Mouse (Mus musculus) neural tube, embryonic 11.5 days (tissue): ENCODE data around the gene Auts2. TPM values are rescaled to one million over a fixed set of nuclear protein-coding genes. Genes with fewer than 3 reads are reported as not detected.

Experiments used
- ATAC-seq: fragments of 200-750 bp; cut with Nextera tagmentation; 2 replicates; pipeline ENCODE4 v1.8.0; 2017; ENCODE audit warnings: moderate number of reproducible peaks, mild to moderate bottlenecking, moderate TSS enrichment, moderate library complexity; ENCODE audit not compliant: insufficient read depth, low FRiP score, low TSS enrichment
- DNase-seq: peaks from one replicate; pipeline ENCODE4 v3.0.0-alpha.2; 2015; ENCODE audit warnings: low spot score
- H3K27ac ChIP-seq: fragments of 300-500 bp; sonication (generic); 2 replicates; pipeline ENCODE4 v1.5.1; 2014; ENCODE audit warnings: low read depth, mild to moderate bottlenecking, low read length
- H3K27me3 ChIP-seq: fragments of 300-500 bp; sonication (generic); 2 replicates; pipeline ENCODE4 v1.6.1; 2014; ENCODE audit warnings: mild to moderate bottlenecking, low read length, mixed read lengths; ENCODE audit not compliant: control insufficient read depth, insufficient read depth
- H3K36me3 ChIP-seq: fragments of 300-500 bp; sonication (generic); 2 replicates; pipeline ENCODE4 v1.6.1; 2014; ENCODE audit warnings: mild to moderate bottlenecking, low read length, moderate library complexity, mixed read lengths; ENCODE audit not compliant: control insufficient read depth, insufficient read depth
- H3K4me1 ChIP-seq: fragments of 300-500 bp; sonication (generic); 2 replicates; pipeline ENCODE4 v1.6.1; 2014; ENCODE audit warnings: low read length, mixed read lengths; ENCODE audit not compliant: control insufficient read depth, insufficient read depth
- H3K4me2 ChIP-seq: fragments of 300-500 bp; sonication (generic); 2 replicates; pipeline ENCODE4 v1.6.1; 2014; ENCODE audit warnings: low read depth, mild to moderate bottlenecking, moderate library complexity
- H3K4me3 ChIP-seq: fragments of 300-500 bp; sonication (generic); 2 replicates; pipeline ENCODE4 v1.5.1; 2014; ENCODE audit warnings: low read depth, low read length
- H3K9ac ChIP-seq: fragments of 300-500 bp; sonication (generic); 2 replicates; pipeline ENCODE4 v1.6.1; 2014; ENCODE audit warnings: mild to moderate bottlenecking, low read length
- H3K9me3 ChIP-seq: fragments of 300-500 bp; sonication (generic); 2 replicates; pipeline ENCODE4 v1.6.1; 2016; ENCODE audit warnings: low read length; ENCODE audit not compliant: control insufficient read depth
- WGBS: fragments of 180-500 bp; shearing (Covaris S2); extraction: QIAGEN DNeasy Blood & Tissue Kit; methylation state at CpG from one replicate; pipeline ENCODE4 v1.1.7; 2014; 5-methylcytosine and 5-hydroxymethylcytosine counted together
- polyA plus RNA-seq: library from polyadenylated mRNA; unstranded; fragments of >200 nt; fragmentation: Nextera tagmentation; extraction: Ambion mirVana; gene quantifications from 2 replicates; pipeline ENCODE4 v1.2.1, GENCODE M21; 2014

The Auts2 gene
- polyA plus RNA-seq, 1 experiment from 2014 or later = 45.0 TPM

DNA sequence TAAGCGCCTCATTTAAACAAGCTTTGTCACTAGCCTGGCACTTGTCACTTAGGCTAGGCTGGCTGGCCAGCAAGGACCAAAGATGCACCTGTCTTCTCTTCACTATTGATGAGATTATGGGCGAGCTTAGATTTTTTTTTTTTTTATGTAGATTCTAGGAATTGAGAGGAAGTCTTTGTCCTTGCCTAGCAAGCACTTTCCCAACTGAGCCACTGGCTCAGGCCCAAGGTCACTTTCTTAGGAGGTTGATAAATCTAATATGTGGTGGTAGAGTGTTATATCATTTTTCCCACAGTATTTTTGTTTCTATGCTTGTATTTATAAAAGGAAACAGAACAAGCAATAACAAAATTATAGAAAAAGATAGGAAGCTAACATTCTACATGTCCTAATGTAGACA, 571.2 kb downstream of the Auts2 start:
- 91% methylated on average over 2 of the region's 2 CpGs for WGBS
- Histone ChIP-seq H3K36me3 (no peaks in the 10 kb centered on the region), H3K4me1 (peaks cover 2% of the 10 kb centered on the region; the same call in 1 of the 2 replicates), H3K9ac (no peak overlapping the region), H3K27me3 (no peaks in the 10 kb centered on the region), H3K4me2 (no peak overlapping the region), H3K4me3 (no peak overlapping the region), H3K27ac (no peak overlapping the region), H3K9me3 (no peaks in the 10 kb centered on the region)
- DNase-seq (no peak), ATAC-seq (no peak)

DNA sequence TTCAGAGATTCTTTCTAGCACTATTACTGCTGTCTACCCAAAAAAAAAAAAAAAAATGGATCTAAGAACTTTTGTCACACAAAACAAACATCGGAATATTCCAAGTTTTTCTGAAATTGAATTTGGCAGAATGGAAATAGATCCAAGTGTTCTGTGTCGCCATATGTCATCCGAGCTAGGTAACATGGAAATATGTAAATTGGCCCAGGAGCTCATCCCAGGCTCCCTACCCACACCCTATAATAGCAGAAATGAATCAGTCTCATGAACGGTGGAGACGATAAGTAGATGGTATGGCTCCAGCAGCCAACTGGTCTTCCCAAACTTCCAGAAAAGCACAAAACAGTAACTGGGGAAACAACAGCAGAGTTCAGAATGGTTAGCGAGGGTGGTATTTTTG, 577.6 kb downstream of the Auts2 start:
- no peak overlapping the region for H3K4me2 ChIP-seq
- 93% methylated on average over 6 of the region's 6 CpGs for WGBS

DNA sequence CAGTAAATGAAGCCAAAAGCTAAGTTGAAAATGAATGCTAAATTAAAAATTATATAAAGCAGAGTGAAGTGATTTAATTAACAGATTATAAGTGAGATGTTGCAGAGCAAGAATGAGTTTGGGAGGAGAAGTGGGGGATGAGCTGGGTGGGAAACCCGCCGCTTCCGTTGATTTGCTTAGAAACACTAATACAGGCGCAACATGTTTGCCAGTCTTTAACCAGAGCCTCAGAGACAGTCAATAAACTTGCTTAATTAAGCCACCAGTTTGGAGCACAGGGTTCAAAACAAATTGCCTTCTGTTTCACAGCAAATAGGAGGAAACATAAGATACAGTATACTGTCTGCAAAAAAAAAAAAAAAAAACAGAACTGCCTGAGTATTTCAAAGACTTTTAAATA, 579.6 kb downstream of the Auts2 start:
- DNase-seq (no peak), ATAC-seq (no peak)
- Histone ChIP-seq H3K4me1 (peaks cover 3% of the 10 kb centered on the region; the same call in 1 of the 2 replicates), H3K36me3 (no peaks in the 10 kb centered on the region; the same call in 1 of the 2 replicates), H3K27ac (no peak overlapping the region), H3K9me3 (peaks cover 2% of the 10 kb centered on the region; the same call in 1 of the 2 replicates), H3K9ac (no peak overlapping the region), H3K27me3 (no peaks in the 10 kb centered on the region), H3K4me3 (no peak overlapping the region), H3K4me2 (no peak overlapping the region)
- WGBS = 98% methylated on average over 4 of the region's 4 CpGs

More for the DNA sequence above, 577.6 kb downstream of the Auts2 start:
- DNase-seq (no peak), ATAC-seq (no peak)
- H3K9ac ChIP-seq = no peak overlapping the region
- H3K27ac ChIP-seq = no peak overlapping the region
- no peaks in the 10 kb centered on the region; the same call in 1 of the 2 replicates for H3K36me3 ChIP-seq
- no peak overlapping the region for H3K4me3 ChIP-seq
- H3K27me3 ChIP-seq = no peaks in the 10 kb centered on the region
- H3K9me3 ChIP-seq = peaks cover 2% of the 10 kb centered on the region; the same call in 1 of the 2 replicates
- H3K4me1 ChIP-seq = peaks cover 3% of the 10 kb centered on the region; the same call in 1 of the 2 replicates

- DNase-seq = no peak
- Histone ChIP-seq H3K9ac (no peak overlapping the region), H3K27ac (no peak overlapping the region), H3K36me3 (no peaks in the 10 kb centered on the region; the same call in 1 of the 2 replicates), H3K4me1 (peaks cover under 1% of the 10 kb centered on the region; the same call in 1 of the 2 replicates), H3K4me2 (no peak overlapping the region), H3K27me3 (no peaks in the 10 kb centered on the region), H3K9me3 (peaks cover 2% of the 10 kb centered on the region; the same call in 1 of the 2 replicates), H3K4me3 (no peak overlapping the region)
- WGBS = 89% methylated on average over 2 of the region's 2 CpGs
- no peak for ATAC-seq
These were observed 581.3 kb downstream of the Auts2 start for GRCm38 (mm10) chr5:131961859-131962258.

- ATAC-seq (no peak), DNase-seq (no peak)
- H3K9ac ChIP-seq = no peak overlapping the region
- no peak overlapping the region for H3K4me3 ChIP-seq
- H3K27ac ChIP-seq = no peak overlapping the region
- H3K4me1 ChIP-seq = no peaks in the 10 kb centered on the region
- no peak overlapping the region for H3K4me2 ChIP-seq
- peaks cover 2% of the 10 kb centered on the region; the same call in 1 of the 2 replicates for H3K9me3 ChIP-seq
- no peaks in the 10 kb centered on the region for H3K27me3 ChIP-seq
- H3K36me3 ChIP-seq = no peaks in the 10 kb centered on the region; the same call in 1 of the 2 replicates
These were observed 582.7 kb downstream of the Auts2 start for GRCm38 (mm10) chr5:131960432-131960831.

DNA sequence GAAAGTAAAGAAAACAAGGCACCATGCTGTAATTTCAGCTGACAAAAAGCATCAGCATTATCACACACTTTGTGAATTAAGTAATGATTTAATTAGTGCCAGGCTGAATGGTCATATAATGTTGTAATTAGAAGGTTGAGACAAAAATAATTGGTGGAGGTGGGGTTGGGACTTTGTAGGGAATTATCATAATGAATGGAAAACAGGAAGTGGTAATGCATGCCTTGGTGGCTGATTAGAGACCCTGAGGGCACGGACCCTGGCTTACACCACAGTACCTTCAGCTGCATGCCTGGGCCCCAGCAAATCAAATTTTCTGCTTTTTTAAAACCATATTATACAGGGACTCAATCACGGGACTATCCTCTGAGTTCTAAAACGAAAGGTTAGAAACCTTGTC, 586.1 kb downstream of the Auts2 start:
- ATAC-seq (no peak), DNase-seq (no peak)
- Histone ChIP-seq H3K27ac (no peak overlapping the region), H3K4me3 (no peak overlapping the region), H3K4me1 (no peaks in the 10 kb centered on the region), H3K9ac (no peak overlapping the region), H3K4me2 (no peak overlapping the region), H3K27me3 (no peaks in the 10 kb centered on the region), H3K36me3 (no peaks in the 10 kb centered on the region), H3K9me3 (no peaks in the 10 kb centered on the region)
- 83% methylated on average over 3 of the region's 3 CpGs for WGBS

GRCm38 (mm10) chr5:131956090-131956489, 587.1 kb downstream of the Auts2 start:
- Histone ChIP-seq H3K27me3 (no peaks in the 10 kb centered on the region), H3K36me3 (no peaks in the 10 kb centered on the region), H3K9me3 (no peaks in the 10 kb centered on the region), H3K4me1 (no peaks in the 10 kb centered on the region), H3K4me3 (no peak overlapping the region), H3K4me2 (no peak overlapping the region), H3K27ac (no peak overlapping the region), H3K9ac (no peak overlapping the region)
- ATAC-seq = no peak
- WGBS = 35% methylated on average over 7 of the region's 7 CpGs
- no peak for DNase-seq

- WGBS = 83% methylated on average over 8 of the region's 8 CpGs
- no peak for DNase-seq
- no peak for ATAC-seq
- no peaks in the 10 kb centered on the region for H3K4me1 ChIP-seq
- H3K4me2 ChIP-seq = no peak overlapping the region
- no peak overlapping the region for H3K4me3 ChIP-seq
- no peaks in the 10 kb centered on the region for H3K36me3 ChIP-seq
- no peak overlapping the region for H3K9ac ChIP-seq
- no peak overlapping the region for H3K27ac ChIP-seq
- no peaks in the 10 kb centered on the region for H3K27me3 ChIP-seq
- no peaks in the 10 kb centered on the region for H3K9me3 ChIP-seq
These were observed 587.7 kb downstream of the Auts2 start for GRCm38 (mm10) chr5:131955227-131956016.
